Mouse (Mus musculus): Measurements from ENCODE around the gene Gm20219.

GRCm38 (mm10) chr17:56544699-56545387, 9.3 kb downstream of the Gm20219 start:
- TF ChIP-seq CTCF (IDR thresholded peaks at IDR 0.05; ENCODE audit: low read depth) (no peak), EP300 (IDR thresholded peaks at IDR 0.05; ENCODE audit: low read depth) (no peak)
